22 mouse cellular contexts compared by ENCODE assay signal in genomic region chr6:142893716-142894115, GRCm38 (mm10).
DNase-seq lines count a peak whose midpoint lies in the region; ATAC-seq lines count a peak whose summit lies in the region.
"Had no signal": no experiment of that assay in that cellular context is flagged by ENCODE, and none has a peak within 500 bp of the region (broad histone marks: within the 10 kb centered on the region; RNA-seq: fewer than 3 reads in every experiment).

No protein-coding gene starts in this region.

- 69% methylated on average over 4 of the region's 4 CpGs for WGBS in kidney, embryonic 16.5 days
- WGBS in kidney, embryonic 15.5 days: 76% methylated on average over 4 of the region's 4 CpGs

- no peak overlapping the region for H3K4me2 ChIP-seq in kidney, embryonic 16.5 days (replicated peaks; ENCODE audit: low read depth, low read length)
- no peak overlapping the region for H3K4me2 ChIP-seq in kidney, embryonic 15.5 days
- H3K4me2 ChIP-seq: embryonic facial prominence, embryonic 13.5 days; embryonic facial prominence, embryonic 15.5 days; forebrain, embryonic 12.5 days had no signal

- no peak overlapping the region for H3K9ac ChIP-seq in kidney, embryonic 16.5 days (replicated peaks; ENCODE audit: low read length)
- no peak overlapping the region for H3K9ac ChIP-seq in kidney, embryonic 15.5 days
- H3K9ac ChIP-seq: embryonic facial prominence, embryonic 13.5 days; embryonic facial prominence, embryonic 15.5 days; forebrain, embryonic 12.5 days had no signal

- H3K36me3 ChIP-seq in kidney, embryonic 16.5 days (ENCODE audit: insufficient read depth, low read length): no peaks in the 10 kb centered on the region
- H3K36me3 ChIP-seq in kidney, embryonic 15.5 days: no peaks in the 10 kb centered on the region
- H3K36me3 ChIP-seq: embryonic facial prominence, embryonic 13.5 days; embryonic facial prominence, embryonic 15.5 days; forebrain, embryonic 10.5 days; forebrain, embryonic 12.5 days had no signal

- no peak for ATAC-seq in kidney, embryonic 16.5 days (ENCODE audit: low FRiP score, low TSS enrichment)
- ATAC-seq in kidney, embryonic 15.5 days (replicated peaks; ENCODE audit: low FRiP score): no peak
- ATAC-seq: forebrain, embryonic 14.5 days had no signal

- H3K27ac ChIP-seq in kidney, embryonic 16.5 days (ENCODE audit: low read length): no peak overlapping the region
- H3K27ac ChIP-seq in kidney, embryonic 15.5 days: no peak overlapping the region
- H3K27ac ChIP-seq: embryonic facial prominence, embryonic 13.5 days; embryonic facial prominence, embryonic 15.5 days; forebrain, embryonic 10.5 days; forebrain, embryonic 12.5 days had no signal

- no peaks in the 10 kb centered on the region for H3K27me3 ChIP-seq in kidney, embryonic 16.5 days (ENCODE audit: insufficient read depth, low read length)
- no peaks in the 10 kb centered on the region for H3K27me3 ChIP-seq in kidney, embryonic 15.5 days
- H3K27me3 ChIP-seq: embryonic facial prominence, embryonic 13.5 days; embryonic facial prominence, embryonic 15.5 days; forebrain, embryonic 12.5 days had no signal

- peaks cover 6% of the 10 kb centered on the region; the same call in 1 of the 2 replicates for H3K4me1 ChIP-seq in kidney, embryonic 16.5 days (ENCODE audit: insufficient read depth, low read length)
- 0 out of 2 replicates have a peak, but pooled peaks cover 7% of the 10 kb centered on the region for H3K4me1 ChIP-seq in kidney, embryonic 15.5 days
- H3K4me1 ChIP-seq: embryonic facial prominence, embryonic 13.5 days; embryonic facial prominence, embryonic 15.5 days; forebrain, embryonic 12.5 days had no signal

- DNase-seq in kidney, adult 11 months: peak; percentile 41
- DNase-seq in kidney, adult 9 months: peak; percentile 64
- peak; percentile 2 for DNase-seq in thymus, postnatal 14 days
- no peak for DNase-seq in thymus, postnatal 10 days (ENCODE audit: low spot score in 2 of 2)
- DNase-seq: adrenal gland, adult 2 months; adrenal gland, postnatal 10 days; adrenal gland, postnatal 25 days; cerebellum, adult 11 months; cerebellum, adult 18-20 months; cerebellum, adult 8-10 months; cerebellum, adult 9-11 months; cerebellum, postnatal 14 days; cerebellum, postnatal 36 days; embryo, embryonic 11 days had no signal

- no peak overlapping the region for H3K4me3 ChIP-seq in kidney, embryonic 16.5 days (ENCODE audit: low read length)
- no peak overlapping the region for H3K4me3 ChIP-seq in kidney, embryonic 15.5 days (replicated peaks)
- H3K4me3 ChIP-seq: embryonic facial prominence, embryonic 13.5 days; embryonic facial prominence, embryonic 15.5 days; erythroblast, embryonic 14.5 days; forebrain, embryonic 10.5 days; forebrain, embryonic 12.5 days had no signal

- no peaks in the 10 kb centered on the region for H3K9me3 ChIP-seq in kidney, embryonic 16.5 days (ENCODE audit: low read length)
- no peaks in the 10 kb centered on the region for H3K9me3 ChIP-seq in kidney, embryonic 15.5 days (replicated peaks)
- H3K9me3 ChIP-seq: embryonic facial prominence, embryonic 13.5 days; embryonic facial prominence, embryonic 15.5 days; forebrain, embryonic 10.5 days; forebrain, embryonic 12.5 days had no signal

Comparison
In these comparisons a context has a peak if more than half of its experiments do, and no peak if none do; other contexts are left out.
1. DNase-seq: peak in kidney, adult 11 months (single experiment), kidney, adult 9 months (single experiment) and thymus, postnatal 14 days (single experiment); none in thymus, postnatal 10 days (0 of 2).